Mouse (Mus musculus) midbrain, embryonic 16.5 days (tissue): ENCODE measurements around the gene Ppp3r1. TPM values are rescaled to one million over a fixed set of nuclear protein-coding genes. Genes with fewer than 3 reads are reported as not detected.
"Not testable (repeated sequence)": the region's sequence is repeated elsewhere in the genome, so short reads cannot be mapped to it uniquely, and the experiment has no call there.

ENCODE experiments used
- ATAC-seq: fragments of 200-750 bp; cut with Nextera tagmentation; 2 replicates; pipeline ENCODE4 v1.8.0; 2017; ENCODE audit warnings: moderate TSS enrichment
- H3K27ac ChIP-seq: fragments of 300-500 bp; sonication (generic); 2 replicates; pipeline ENCODE4 v1.5.1; 2014; ENCODE audit warnings: mild to moderate bottlenecking, low read length, mixed read lengths
- H3K27me3 ChIP-seq: fragments of 300-500 bp; sonication (generic); 2 replicates; pipeline ENCODE4 v1.6.1; 2014; ENCODE audit warnings: low read depth, low read length, mixed read lengths; ENCODE audit not compliant: control insufficient read depth, insufficient read depth
- H3K36me3 ChIP-seq: fragments of 300-500 bp; sonication (generic); 2 replicates; pipeline ENCODE4 v1.6.1; 2014; ENCODE audit warnings: mild to moderate bottlenecking, low read length, moderate library complexity, mixed read lengths; ENCODE audit not compliant: control insufficient read depth, insufficient read depth
- H3K4me1 ChIP-seq: fragments of 300-500 bp; sonication (generic); 2 replicates; pipeline ENCODE4 v1.6.1; 2014; ENCODE audit warnings: mild to moderate bottlenecking, low read length, mixed read lengths; ENCODE audit not compliant: control insufficient read depth, insufficient read depth
- H3K4me2 ChIP-seq: fragments of 300-500 bp; sonication (generic); 2 replicates; pipeline ENCODE4 v1.6.1; 2014; ENCODE audit warnings: mild to moderate bottlenecking, low read length, mixed read lengths
- H3K4me3 ChIP-seq: fragments of 300-500 bp; sonication (generic); 2 replicates; pipeline ENCODE4 v1.5.1; 2014; ENCODE audit warnings: low read depth, mild to moderate bottlenecking, low read length, moderate library complexity, mixed read lengths
- H3K9ac ChIP-seq: fragments of 300-500 bp; sonication (generic); 2 replicates; pipeline ENCODE4 v1.6.1; 2014; ENCODE audit warnings: low read depth, low read length, mixed read lengths
- H3K9me3 ChIP-seq: fragments of 300-500 bp; sonication (generic); replicated peaks from 2 replicates; pipeline ENCODE4 v1.6.1; 2014; ENCODE audit warnings: mild to moderate bottlenecking, low read length, mixed read lengths; ENCODE audit not compliant: control insufficient read depth, poor library complexity, severe bottlenecking
- WGBS: fragments of 180-500 bp; shearing (Covaris S2); extraction: QIAGEN DNeasy Blood & Tissue Kit; methylation state at CpG from one replicate; pipeline ENCODE4 v1.1.7; 2014; 5-methylcytosine and 5-hydroxymethylcytosine counted together
- polyA plus RNA-seq: library from polyadenylated mRNA; unstranded; fragments of >200 nt; fragmentation: Nextera tagmentation; extraction: Ambion mirVana; gene quantifications from 2 replicates; pipeline ENCODE4 v1.2.1, GENCODE M21; 2015

Ppp3r1 gene
- polyA plus RNA-seq, 1 experiment from 2014 or later = 220 TPM

DNA sequence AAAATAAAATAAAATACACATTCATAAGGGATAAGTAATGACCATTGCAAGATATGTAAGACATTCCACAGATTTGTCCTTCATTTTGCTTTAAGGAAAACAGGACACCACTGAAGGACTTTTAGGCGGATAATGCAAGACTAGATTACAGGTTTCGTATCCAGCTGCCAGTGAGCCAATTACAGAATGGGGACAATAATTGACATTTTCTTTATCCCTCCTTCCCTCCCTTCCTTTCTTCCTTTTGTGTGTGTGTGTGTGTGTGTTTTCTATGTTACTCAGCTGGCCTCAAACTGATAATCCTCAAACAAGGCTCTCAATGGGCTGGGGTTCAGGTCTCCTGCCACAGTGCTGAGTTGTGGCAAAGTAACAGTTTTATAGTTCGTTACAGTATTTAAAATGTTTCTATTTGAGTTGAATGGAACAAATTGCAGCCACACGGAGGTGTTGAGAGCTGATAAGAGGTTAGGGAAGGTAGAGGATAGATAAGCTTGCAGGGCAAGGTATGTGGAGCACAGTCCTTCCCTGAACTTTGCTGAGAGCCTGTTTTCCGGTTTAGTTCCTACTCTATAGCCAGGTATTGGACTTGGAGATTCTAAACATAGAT lies 53.9 kb downstream of the Ppp3r1 start:
- ATAC-seq = no peak
- no peaks in the 10 kb centered on the region for H3K27me3 ChIP-seq
- peaks cover 22% of the 10 kb centered on the region for H3K4me1 ChIP-seq
- 75% methylated on average over 5 of the region's 5 CpGs for WGBS
- no peak overlapping the region for H3K9ac ChIP-seq
- no peaks in the 10 kb centered on the region for H3K9me3 ChIP-seq
- H3K4me2 ChIP-seq = peak overlapping the region; percentile 81; the same call in 1 of the 2 replicates
- no peak overlapping the region for H3K27ac ChIP-seq
- peaks cover 6% of the 10 kb centered on the region; the same call in 1 of the 2 replicates for H3K36me3 ChIP-seq
- H3K4me3 ChIP-seq = no peak overlapping the region

DNA sequence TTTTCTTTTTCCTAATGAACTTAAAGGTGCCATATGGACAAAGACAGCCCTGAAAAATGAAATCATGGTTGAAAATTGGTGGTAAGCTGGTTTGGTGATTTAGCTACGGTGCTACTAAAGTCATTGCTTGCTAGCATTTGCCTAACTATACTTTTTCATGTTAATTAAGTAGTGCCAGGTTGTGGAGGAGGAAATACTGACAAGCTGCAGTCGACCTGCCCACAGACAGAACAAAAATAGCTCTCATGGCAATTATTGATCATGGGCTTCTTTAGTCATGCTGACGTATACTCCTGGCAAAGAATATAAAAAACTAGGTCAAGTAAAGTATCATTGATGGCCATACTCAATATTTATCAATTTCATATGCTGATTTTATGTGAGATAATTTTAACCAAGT lies 56.4 kb downstream of the Ppp3r1 start:
- Histone ChIP-seq H3K4me1 (peaks cover 18% of the 10 kb centered on the region), H3K4me3 (no peak overlapping the region), H3K36me3 (0 out of 2 replicates have a peak, but pooled peaks cover under 1% of the 10 kb centered on the region), H3K9me3 (no peaks in the 10 kb centered on the region), H3K9ac (no peak overlapping the region), H3K27me3 (no peaks in the 10 kb centered on the region), H3K4me2 (no peak overlapping the region), H3K27ac (no peak overlapping the region)
- WGBS = 89% methylated on average over 3 of the region's 3 CpGs
- no peak for ATAC-seq

DNA sequence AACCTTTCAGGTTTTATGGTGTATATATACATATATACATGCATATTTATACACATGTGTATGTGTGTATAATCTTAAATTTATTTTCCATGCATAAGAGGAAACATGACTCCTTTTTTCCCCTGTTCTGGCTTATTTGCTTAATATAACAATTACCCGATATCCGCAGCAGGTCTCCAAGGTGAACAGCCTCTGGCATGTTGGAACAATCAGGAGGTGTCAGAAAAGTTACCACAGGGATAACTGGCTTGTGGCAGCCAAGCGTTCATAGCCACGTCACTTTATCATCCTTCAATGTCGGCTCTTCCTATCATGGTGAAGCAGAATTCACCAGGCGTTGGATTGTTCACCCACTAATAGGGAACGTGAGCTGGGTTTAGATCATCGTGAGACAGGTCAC lies 62.1 kb downstream of the Ppp3r1 start:
- Histone ChIP-seq H3K9me3 (no peaks in the 10 kb centered on the region), H3K4me1 (no peaks in the 10 kb centered on the region), H3K27me3 (no peaks in the 10 kb centered on the region), H3K27ac (no peak overlapping the region), H3K9ac (no peak overlapping the region), H3K4me2 (no peak overlapping the region), H3K36me3 (peaks cover 10% of the 10 kb centered on the region), H3K4me3 (no peak overlapping the region)
- ATAC-seq = no peak
- 97% methylated on average over 8 of the region's 8 CpGs for WGBS

DNA sequence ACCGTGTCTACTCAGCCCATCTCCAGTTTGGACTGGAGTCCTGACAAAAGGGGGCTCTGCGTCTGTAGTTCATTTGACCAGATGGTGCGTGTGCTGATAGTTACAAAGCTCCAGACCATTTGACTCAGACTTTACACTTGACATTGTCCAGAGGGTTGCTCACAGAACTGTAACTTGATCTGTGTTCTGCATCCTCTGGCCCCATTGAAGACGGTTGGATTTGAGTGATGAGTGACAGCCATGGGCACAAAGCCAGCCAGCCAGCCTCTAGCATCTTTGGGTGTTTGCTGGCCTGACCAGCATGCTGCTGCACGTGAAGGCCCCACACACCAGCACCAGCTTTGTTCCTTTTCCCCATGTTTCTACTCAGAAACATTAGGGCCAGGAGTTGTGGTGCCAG lies 73.7 kb downstream of the Ppp3r1 start:
- Histone ChIP-seq H3K4me3 (no peak overlapping the region), H3K27me3 (no peaks in the 10 kb centered on the region), H3K27ac (no peak overlapping the region), H3K4me2 (no peak overlapping the region), H3K9me3 (no peaks in the 10 kb centered on the region), H3K36me3 (peaks cover 24% of the 10 kb centered on the region), H3K4me1 (no peaks in the 10 kb centered on the region), H3K9ac (no peak overlapping the region)
- ATAC-seq = no peak
- 90% methylated on average over 5 of the region's 5 CpGs for WGBS

DNA sequence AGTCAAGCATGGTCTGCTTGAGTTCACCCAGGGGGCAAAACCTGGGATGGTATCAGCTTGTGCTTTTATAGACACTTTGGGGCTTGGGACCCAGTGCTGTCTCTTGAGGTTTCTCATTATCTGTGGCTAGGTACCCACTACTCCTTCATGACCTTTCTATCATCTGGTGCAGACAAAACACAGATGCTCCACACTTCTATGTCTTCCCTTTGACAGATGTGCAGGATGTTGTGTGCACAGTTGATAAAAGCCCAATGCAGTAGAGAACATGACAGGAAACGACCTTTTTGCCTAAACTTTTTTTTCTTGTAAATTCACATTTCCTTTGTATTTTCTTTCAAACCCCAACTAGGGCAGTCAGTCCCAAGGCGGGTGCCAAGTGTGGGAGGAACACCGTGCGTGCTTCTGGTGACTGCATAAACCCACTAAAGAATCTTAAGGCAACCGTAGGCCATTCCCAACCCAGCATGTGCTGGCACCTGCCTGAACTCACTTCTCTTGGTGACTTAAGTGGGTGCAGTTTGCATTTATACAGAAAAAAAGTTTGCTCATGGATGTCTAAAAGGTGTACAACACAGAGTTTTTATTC lies 77.5 kb downstream of the Ppp3r1 start:
- H3K36me3 ChIP-seq = peaks cover 16% of the 10 kb centered on the region
- H3K27ac ChIP-seq = no peak overlapping the region
- H3K27me3 ChIP-seq = no peaks in the 10 kb centered on the region
- WGBS = 87% methylated on average over 5 of the region's 5 CpGs
- no peak overlapping the region for H3K9ac ChIP-seq
- H3K4me1 ChIP-seq = no peaks in the 10 kb centered on the region
- no peaks in the 10 kb centered on the region for H3K9me3 ChIP-seq
- H3K4me2 ChIP-seq = no peak overlapping the region
- no peak for ATAC-seq
- H3K4me3 ChIP-seq = no peak overlapping the region

DNA sequence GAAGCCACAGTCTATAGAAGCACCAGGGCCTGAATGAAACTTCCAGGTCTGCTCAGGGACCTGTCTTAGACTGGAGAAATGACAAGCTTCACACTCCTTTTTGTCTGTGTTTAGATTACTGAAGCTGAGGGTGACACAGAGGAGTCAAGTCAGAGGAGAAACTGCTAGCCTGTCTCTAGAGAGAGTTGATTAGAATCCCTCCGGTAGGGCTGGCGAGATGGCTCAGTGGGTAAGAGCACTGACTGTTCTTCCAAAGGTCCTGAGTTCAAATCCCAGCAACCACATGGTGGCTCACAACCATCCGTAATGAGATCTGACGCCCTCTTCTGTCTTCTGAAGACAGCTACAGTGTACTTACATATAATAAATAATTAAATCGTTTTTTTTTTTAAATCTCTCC lies 79.5 kb downstream of the Ppp3r1 start:
- WGBS = 90% methylated on average over 5 of the region's 5 CpGs

DNA sequence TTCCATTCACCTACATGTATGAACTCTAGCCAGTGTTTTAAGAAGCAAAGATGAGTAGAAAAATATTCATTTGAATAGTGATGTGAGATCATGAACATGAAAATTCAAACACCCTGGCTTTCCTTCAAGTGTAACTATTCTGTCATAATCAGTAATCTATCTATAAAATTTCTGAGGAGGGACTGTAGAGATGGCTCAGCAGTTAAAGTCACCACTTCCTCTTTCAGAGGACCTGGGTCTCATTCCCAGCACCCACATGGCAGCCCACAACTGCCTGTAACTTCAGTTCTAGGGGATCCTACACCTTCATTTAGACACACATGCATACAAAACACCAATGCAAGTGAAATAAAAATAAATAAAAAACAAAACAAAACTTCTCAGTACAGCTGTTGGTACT lies 89.7 kb downstream of the Ppp3r1 start:
- Histone ChIP-seq H3K9me3 (0 out of 2 replicates have a peak, but pooled peaks cover 2% of the 10 kb centered on the region), H3K27me3 (no peaks in the 10 kb centered on the region), H3K27ac (no peak overlapping the region), H3K9ac (no peak overlapping the region), H3K4me1 (no peaks in the 10 kb centered on the region), H3K36me3 (no peaks in the 10 kb centered on the region), H3K4me3 (no peak overlapping the region), H3K4me2 (no peak overlapping the region)
- no peak for ATAC-seq

More for the DNA sequence above, 79.5 kb downstream of the Ppp3r1 start:
- not testable (repeated sequence) for H3K9ac ChIP-seq, H3K4me3 ChIP-seq, H3K36me3 ChIP-seq, H3K27me3 ChIP-seq, H3K4me1 ChIP-seq, H3K27ac ChIP-seq, ATAC-seq, H3K4me2 ChIP-seq, H3K9me3 ChIP-seq

Other genes with a start within 250 kb of the Ppp3r1 start
- 0.19 and 0.48 TPM in 2 replicates for gene Fbxo48, start 207.9 kb upstream of the Ppp3r1 start, polyA plus RNA-seq
- 186 and 215 TPM in 2 replicates for gene Cnrip1, start 107.7 kb upstream of the Ppp3r1 start, polyA plus RNA-seq
- 4.3 TPM in 2 replicates for gene Plek, start 106.9 kb upstream of the Ppp3r1 start, polyA plus RNA-seq
- gene Wdr92, start 22.8 kb downstream of the Ppp3r1 start, polyA plus RNA-seq = 19.4 and 20.9 TPM in 2 replicates
- 40.9 TPM in 2 replicates for gene Pno1, start 52.3 kb downstream of the Ppp3r1 start, polyA plus RNA-seq
- 167 and 178 TPM in 2 replicates for gene C1d, start 98.3 kb downstream of the Ppp3r1 start, polyA plus RNA-seq